Mouse (Mus musculus) CH12.LX (cell line): ENCODE results near the gene Olfr963. TPM values are rescaled to one million over a fixed set of nuclear protein-coding genes. Genes with fewer than 3 reads are reported as not detected.
"Not testable (repeated sequence)": the region's sequence is repeated elsewhere in the genome, so short reads cannot be mapped to it uniquely, and the experiment has no call there.

Source experiments
- DNase-seq: peaks from one replicate; pipeline ENCODE4 v3.0.0-alpha.2; 2013; ENCODE audit errors: extremely low read depth
- H3K27ac ChIP-seq: 2 replicates; pipeline ENCODE4 v1.5.1; 2012; ENCODE audit warnings: low read depth, mild to moderate bottlenecking, control low read depth, moderate library complexity; ENCODE audit not compliant: insufficient read depth
- H3K27me3 ChIP-seq: replicated peaks from 2 replicates; pipeline ENCODE3; 2012; ENCODE audit warnings: inconsistent platforms
- H3K36me3 ChIP-seq, 2 experiments: replicated peaks in 1 of 2; 2 replicates each; pipeline versions ENCODE3 to v1.6.1; 2012; ENCODE audit warnings: inconsistent platforms in 1 of 2, low read length in 1 of 2, mild to moderate bottlenecking in 1 of 2, mixed read lengths in 1 of 2, moderate library complexity in 1 of 2; ENCODE audit not compliant: control insufficient read depth in 1 of 2, insufficient read depth in 1 of 2
- H3K4me1 ChIP-seq, 2 experiments: 2 replicates each; pipeline ENCODE4 v1.6.1; 2012; ENCODE audit warnings: inconsistent platforms in 1 of 2, moderate library complexity in 1 of 2; ENCODE audit not compliant: insufficient read depth in 2 of 2, control insufficient read depth in 1 of 2
- H3K4me2 ChIP-seq: 2 replicates; pipeline ENCODE4 v1.6.1; 2012; ENCODE audit warnings: low read depth, mild to moderate bottlenecking, control low read depth; ENCODE audit not compliant: poor library complexity, insufficient read depth, severe bottlenecking
- H3K4me3 ChIP-seq, 3 experiments: fragments of 150-350 bp in 1 of 3; sonication (generic) in 1 of 3; replicated peaks in 1 of 3; 2 replicates each; pipeline versions ENCODE3 to v1.5.1; 2011 to 2012; ENCODE audit warnings: low read depth in 2 of 3, low read length in 2 of 3, mild to moderate bottlenecking in 2 of 3, moderate library complexity in 2 of 3, control low read depth in 1 of 3, improper control_type of control experiment in 1 of 3, inconsistent platforms in 1 of 3, mixed read lengths in 1 of 3; ENCODE audit not compliant: poor library complexity in 1 of 3
- H3K79me2 ChIP-seq: replicated peaks from 2 replicates; pipeline ENCODE4 v1.6.1; 2012; ENCODE audit warnings: mild to moderate bottlenecking, moderate library complexity; ENCODE audit not compliant: control insufficient read depth, poor library complexity, insufficient read depth, severe bottlenecking; ENCODE audit errors: extremely low read depth
- H3K9ac ChIP-seq: 2 replicates; pipeline ENCODE4 v1.6.1; 2012; ENCODE audit warnings: low read depth, mild to moderate bottlenecking, control low read depth, moderate library complexity; ENCODE audit not compliant: insufficient read depth
- H3K9me3 ChIP-seq: replicated peaks from 2 replicates; pipeline ENCODE3; 2012; ENCODE audit warnings: low read length, inconsistent platforms, mixed read lengths
- BHLHE40 ChIP-seq: IDR thresholded peaks from 2 replicates; pipeline ENCODE4 v1.6.1; 2011; ENCODE audit warnings: mild to moderate bottlenecking, low read depth, low read length, improper control_type of control experiment
- CHD2 ChIP-seq: IDR thresholded peaks from 2 replicates; pipeline ENCODE4 v1.6.1; 2011; ENCODE audit warnings: low read length, improper control_type of control experiment
- CTCF ChIP-seq, 2 experiments: IDR thresholded peaks in 1 of 2; conservative IDR thresholded peaks in 1 of 2; 2 replicates each; pipeline ENCODE4 v1.5.1; 2011 to 2012; ENCODE audit warnings: low read depth in 2 of 2, low read length in 2 of 2, improper control_type of control experiment in 1 of 2, inconsistent platforms in 1 of 2, mild to moderate bottlenecking in 1 of 2, moderate library complexity in 1 of 2
- EP300 ChIP-seq: IDR thresholded peaks from 2 replicates; pipeline ENCODE4 v1.6.1; 2011; ENCODE audit warnings: low read length, improper control_type of control experiment
- ETS1 ChIP-seq: conservative IDR thresholded peaks from 2 replicates; pipeline ENCODE4 v1.6.1; 2012; ENCODE audit warnings: low read depth, mild to moderate bottlenecking, inconsistent platforms, low read length, improper control_type of control experiment, moderate library complexity
- IRF4 ChIP-seq: IDR thresholded peaks from 2 replicates; pipeline ENCODE4 v1.6.1; 2014; ENCODE audit warnings: low read depth, mild to moderate bottlenecking, inconsistent platforms, low read length, improper control_type of control experiment
- JUN ChIP-seq: IDR thresholded peaks from 2 replicates; pipeline ENCODE4 v1.6.1; 2011; ENCODE audit warnings: low read depth, mild to moderate bottlenecking, low read length, improper control_type of control experiment, moderate library complexity; ENCODE audit not compliant: insufficient read depth
- JUND ChIP-seq: conservative IDR thresholded peaks from 2 replicates; pipeline ENCODE4 v1.6.1; 2011; ENCODE audit warnings: low read depth, low read length, improper control_type of control experiment
- MAFK ChIP-seq: IDR thresholded peaks from 2 replicates; pipeline ENCODE4 v1.6.1; 2011; ENCODE audit warnings: low read length, improper control_type of control experiment; ENCODE audit not compliant: insufficient replicate concordance
- MEF2A ChIP-seq: IDR thresholded peaks from 2 replicates; pipeline ENCODE4 v1.6.1; 2014; ENCODE audit warnings: low read depth, mild to moderate bottlenecking, inconsistent platforms, low read length, improper control_type of control experiment, borderline replicate concordance
- NELFE ChIP-seq: IDR thresholded peaks from 2 replicates; pipeline ENCODE4 v1.6.1; 2011; ENCODE audit warnings: low read depth, low read length, improper control_type of control experiment
- NRF1 ChIP-seq: IDR thresholded peaks from 2 replicates; pipeline ENCODE4 v1.6.1; 2014; ENCODE audit warnings: low read depth, mild to moderate bottlenecking, inconsistent platforms, low read length, improper control_type of control experiment, moderate library complexity
- PAX5 ChIP-seq: IDR thresholded peaks from 2 replicates; pipeline ENCODE4 v1.6.1; 2012; ENCODE audit warnings: low read length, inconsistent platforms, mixed read lengths
- SMC3 ChIP-seq: IDR thresholded peaks from 2 replicates; pipeline ENCODE4 v1.6.1; 2011; ENCODE audit warnings: low read depth, low read length, improper control_type of control experiment
- UBTF ChIP-seq: IDR thresholded peaks from 2 replicates; pipeline ENCODE4 v1.6.1; 2012; ENCODE audit warnings: low read depth, mild to moderate bottlenecking, inconsistent platforms, low read length, improper control_type of control experiment, moderate library complexity
- USF1 ChIP-seq: IDR thresholded peaks from 2 replicates; pipeline ENCODE4 v1.6.1; 2014; ENCODE audit warnings: low read depth, mild to moderate bottlenecking, inconsistent platforms, low read length, improper control_type of control experiment
- ZC3H11A ChIP-seq: IDR thresholded peaks from 2 replicates; pipeline ENCODE4 v1.6.1; 2012; ENCODE audit warnings: low read depth, mild to moderate bottlenecking, inconsistent platforms, low read length, improper control_type of control experiment
- ZKSCAN1 ChIP-seq: IDR thresholded peaks from 2 replicates; pipeline ENCODE4 v1.6.1; 2012; ENCODE audit warnings: low read depth, inconsistent platforms, low read length, improper control_type of control experiment, borderline replicate concordance
- ZNF384 ChIP-seq: IDR thresholded peaks from 2 replicates; pipeline ENCODE4 v1.6.1; 2012; ENCODE audit warnings: low read depth, low read length, improper control_type of control experiment, inconsistent platforms
- dilution Hi-C: fragments of 300-500 bp; cut with MboI; formaldehyde crosslinking; loops from 2 replicates; pipeline ENCODE4 v1.14.3; 2020; ENCODE audit warnings: low sequenced_read_pairs; ENCODE audit not compliant: extremely low pct_unique_long_range_greater_than_20kb, extremely low pct_ligation_motif_present
- in situ Hi-C: fragments of 300-500 bp; cut with MboI; formaldehyde crosslinking; loops from 3 replicates; pipeline ENCODE4 v1.14.3; 2019; ENCODE audit warnings: low sequenced_read_pairs, low pct_ligation_motif_present, low pct_unique_long_range_greater_than_20kb, mixed read lengths
- polyA plus RNA-seq: library from polyadenylated mRNA; unstranded; fragments of >175 nt; gene quantifications from 2 replicates; pipeline ENCODE4 v1.2.1, GENCODE M21; 2012; ENCODE audit warnings: low read depth; ENCODE audit not compliant: insufficient read length
- total RNA-seq, 2 experiments: library from RNA; depleted of rRNA; stranded (reverse); fragments of 300-350 nt in 1 of 2; fragments of >200 nt in 1 of 2; gene quantifications; 2 replicates each; pipeline ENCODE4 v1.2.3; 2012 to 2014

The Olfr963 gene
- total and polyA plus RNA-seq, 3 experiments, result not detected

- H3K36me3 ChIP-seq, dilution Hi-C loops, in situ Hi-C loops: not testable (repeated sequence)
Observed at GRCm38 (mm10) chr9:39701123-39701522, 34.1 kb downstream of the Olfr963 start.

GRCm38 (mm10) chr9:39707017-39707416 is 40.0 kb downstream of the Olfr963 start, which contains the start of gene Olfr149:
Gene Olfr149, minus strand, starts transcription at chr9:39707117.
- Histone ChIP-seq H3K27me3 (no peaks in the 10 kb centered on the region), H3K9me3 (no peaks in the 10 kb centered on the region), H3K9ac (no peak within 1 kb of the TSS), H3K36me3 (no peaks in the 10 kb centered on the region), H3K4me1 (peaks cover 0 to 7% of the 10 kb centered on the region in 2 experiments; a peak in 2 of 4 replicates), H3K4me3 (no peak within 1 kb of the TSS), H3K27ac (no peak within 1 kb of the TSS), H3K79me2 (no peaks in the 10 kb centered on the region)
- in situ Hi-C loops, result no loop called here
- no peak for DNase-seq
- dilution Hi-C loops, result no loop called here
- TF ChIP-seq MEF2A (no peak), ZNF384 (no peak), NELFE (no peak), JUN (no peak), JUND (no peak), EP300 (no peak), CHD2 (no peak), ZKSCAN1 (no peak), SMC3 (no peak), MAFK (no peak), IRF4 (no peak), USF1 (no peak), BHLHE40 (no peak), ZC3H11A (no peak), UBTF (no peak), ETS1 (no peak), PAX5 (no peak)
- TF ChIP-seq, all 38 proteins: peak for 0
- H3K4me2 ChIP-seq, result no peak within 1 kb of the TSS

More at GRCm38 (mm10) chr9:39701123-39701522, 34.1 kb downstream of the Olfr963 start:
- not testable (repeated sequence) for H3K4me1 ChIP-seq, H3K9me3 ChIP-seq, H3K79me2 ChIP-seq, H3K27ac ChIP-seq, H3K27me3 ChIP-seq, H3K4me2 ChIP-seq, H3K9ac ChIP-seq, H3K4me3 ChIP-seq
- TF ChIP-seq BHLHE40 (0 out of 2 replicates have a peak, but pooled peaks have one; percentile 16), NRF1 (peak; percentile 61; the same call in 1 of the 2 replicates), CTCF (conservative IDR thresholded peaks at IDR 0.05 in 1 of 2, IDR thresholded peaks at IDR 0.05 in 1 of 2; ENCODE audit: low read depth in 2 of 2, low read length in 2 of 2) (peak in 1 of 2 experiments; percentile 14; a peak in 1 of 4 replicates)
- DNase-seq, result peak; percentile 61
